Mouse (Mus musculus) inflammation-experienced regulatory T-cells, adult 6 months (primary cell): Measurements from ENCODE around the gene Tmem229b. TPM values are rescaled to one million over a fixed set of nuclear protein-coding genes. Genes with fewer than 3 reads are reported as not detected.
A peak's percentile ranks its signal among the peaks of the same experiment; 100 is the strongest.
"Not testable (repeated sequence)": the region's sequence is repeated elsewhere in the genome, so short reads cannot be mapped to it uniquely, and the experiment has no call there.

Source experiments
- ATAC-seq: one replicate; pipeline ENCODE4 v1.8.0; 2017
- polyA plus RNA-seq, 3 experiments: library from polyadenylated mRNA; unstranded; fragments of 100-300 nt; shearing (Covaris generic); gene quantifications; one replicate each; pipeline ENCODE4 v1.2.1; 2017

Gene Tmem229b
- polyA plus RNA-seq, 3 experiments from 2014 or later: 29.6 to 43.9 (median 34.4) TPM

DNA sequence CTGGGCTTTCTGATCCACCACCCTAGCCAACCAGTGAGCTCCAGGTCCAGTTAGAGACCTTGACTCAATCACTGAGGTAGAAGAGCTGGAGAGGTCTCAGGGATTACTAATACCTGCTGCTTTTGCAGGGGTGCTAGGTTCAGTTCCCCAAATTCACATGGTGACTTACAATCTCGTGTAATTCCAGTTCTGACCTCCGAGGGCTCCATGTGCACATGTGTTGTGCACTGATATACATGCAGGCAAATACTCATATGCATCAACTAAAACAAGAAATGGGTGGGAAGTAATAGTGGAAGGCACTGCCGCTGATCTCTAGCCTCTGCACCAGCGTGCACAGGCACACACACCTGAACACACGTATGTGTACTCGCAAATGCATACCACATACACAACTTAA lies 60.3 kb downstream of the Tmem229b start:
- no peak for ATAC-seq

DNA sequence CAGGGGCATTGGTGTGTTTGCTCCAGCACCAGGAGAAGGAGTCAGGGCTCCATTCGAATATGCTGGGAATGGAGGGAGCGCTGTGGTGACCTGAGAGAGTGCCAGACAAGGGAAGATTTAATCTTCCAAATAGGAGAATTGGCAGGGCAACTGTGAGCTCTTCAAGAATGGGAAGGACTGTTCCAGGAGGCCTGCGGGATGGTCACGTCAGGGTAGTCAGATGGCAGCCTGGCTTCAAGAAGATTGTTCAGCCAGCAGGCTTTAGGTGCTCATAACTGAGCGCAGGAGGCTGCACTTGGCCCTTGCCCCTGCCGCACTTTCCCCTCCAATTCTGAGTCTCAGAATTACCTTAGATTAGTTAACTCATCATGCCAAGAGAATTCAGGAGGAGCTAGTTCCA lies 64.5 kb downstream of the Tmem229b start:
- ATAC-seq: no peak

DNA sequence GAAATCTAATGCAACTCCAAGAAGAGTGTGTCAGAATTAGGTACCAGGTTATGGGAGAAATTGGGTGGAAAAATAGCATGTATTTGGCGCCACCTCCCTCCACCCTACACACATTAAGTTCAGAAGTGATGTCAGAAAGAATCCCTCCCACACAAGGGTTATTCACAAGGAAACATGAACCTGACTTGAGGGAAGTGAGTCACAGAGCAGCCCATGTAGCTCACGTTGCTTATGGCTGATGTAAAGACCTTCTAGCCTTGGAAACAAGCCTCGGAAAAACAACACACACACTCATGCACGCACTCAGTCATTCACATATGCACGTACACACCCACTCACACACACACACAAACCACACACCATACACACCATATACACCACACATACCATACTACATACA lies 67.3 kb downstream of the Tmem229b start:
- ATAC-seq: no peak

DNA sequence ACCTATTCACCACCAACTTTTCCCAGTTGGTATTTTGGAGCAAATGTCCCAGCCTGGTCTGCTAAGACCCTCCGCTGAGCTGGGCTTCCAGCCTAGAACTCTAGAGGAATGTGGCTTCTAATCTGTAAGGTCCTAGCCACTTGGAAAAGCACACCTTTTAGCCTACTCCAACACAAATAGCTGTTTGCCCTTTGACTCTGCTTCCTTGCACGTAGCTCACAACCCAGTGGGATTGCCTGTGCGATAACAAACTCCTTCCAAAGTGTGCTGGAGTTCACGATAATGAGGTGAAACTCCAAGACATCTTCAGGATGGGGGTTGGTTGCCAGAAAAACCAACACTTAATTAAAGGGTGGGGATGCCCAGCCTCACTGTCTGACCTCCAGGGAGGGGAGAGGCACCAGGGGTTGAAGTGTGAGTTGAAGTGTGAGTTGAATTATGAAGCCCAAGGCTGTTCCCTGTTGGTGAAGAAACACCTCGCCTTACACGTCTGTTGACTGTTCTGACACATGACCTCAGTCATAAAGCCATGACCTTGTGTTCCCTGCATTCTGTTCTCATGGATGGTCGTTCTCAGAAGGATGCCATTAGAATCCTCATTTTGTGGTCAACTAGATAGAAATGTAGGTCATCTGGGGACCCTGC lies 67.9 kb downstream of the Tmem229b start:
- no peak for ATAC-seq

DNA sequence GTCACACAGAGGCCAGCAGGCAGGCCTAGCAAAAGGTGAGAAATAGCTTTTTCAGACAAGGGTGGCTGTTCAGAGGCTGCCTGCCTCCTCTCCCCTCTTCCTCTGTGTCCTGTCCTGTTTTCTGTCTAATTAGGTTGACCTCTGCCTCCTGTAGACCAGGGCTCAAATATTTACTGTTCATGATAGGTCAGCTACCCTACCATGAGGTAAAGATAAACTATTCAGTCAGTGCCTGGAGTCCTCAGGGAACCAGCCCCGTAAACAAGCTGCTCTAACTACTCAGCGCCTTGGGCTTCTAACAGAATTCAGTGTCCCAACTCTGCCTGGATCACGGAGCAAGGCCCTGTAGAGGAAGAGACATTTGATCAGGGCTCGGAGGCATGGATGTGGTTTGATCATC lies 70.9 kb downstream of the Tmem229b start:
- no peak for ATAC-seq

DNA sequence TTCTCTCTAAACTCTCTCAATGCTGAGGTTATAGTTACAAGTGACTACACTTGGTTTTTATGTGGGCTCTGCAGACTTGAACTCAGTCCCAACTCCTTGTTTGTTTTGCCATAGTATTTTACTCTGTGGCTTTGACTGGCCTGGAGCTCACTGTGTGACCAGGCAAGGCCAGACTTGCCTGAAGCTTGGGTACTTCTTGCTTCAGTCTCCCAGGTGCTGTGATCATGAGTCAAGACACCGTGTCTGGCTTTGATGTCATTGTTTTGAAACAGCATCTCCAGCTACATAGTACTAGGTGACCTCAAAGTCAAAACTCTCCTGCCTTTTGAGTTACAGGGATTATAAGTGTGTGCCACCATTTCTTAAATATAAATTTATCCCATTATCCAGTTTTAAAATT lies 77.5 kb downstream of the Tmem229b start:
- no peak for ATAC-seq

DNA sequence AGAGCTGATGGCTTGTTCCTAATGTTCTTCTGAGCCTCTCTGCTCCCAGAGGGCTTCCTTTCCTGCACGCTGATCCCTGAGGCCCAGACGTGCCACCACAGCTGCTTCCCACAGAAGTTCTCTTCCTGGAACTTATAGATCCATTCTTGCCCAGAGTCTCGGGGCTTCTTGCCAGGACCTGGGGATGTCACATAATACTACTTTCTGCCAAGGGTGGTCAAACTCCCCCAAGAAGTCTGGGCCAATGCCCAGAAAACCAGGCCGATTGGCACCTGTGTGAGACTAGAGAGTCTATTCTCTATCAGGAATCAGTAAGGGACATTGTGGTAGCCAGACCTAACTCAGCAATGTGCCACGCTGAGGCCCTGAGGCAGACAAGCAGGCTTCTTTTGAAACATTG lies 80.1 kb downstream of the Tmem229b start:
- ATAC-seq: no peak

DNA sequence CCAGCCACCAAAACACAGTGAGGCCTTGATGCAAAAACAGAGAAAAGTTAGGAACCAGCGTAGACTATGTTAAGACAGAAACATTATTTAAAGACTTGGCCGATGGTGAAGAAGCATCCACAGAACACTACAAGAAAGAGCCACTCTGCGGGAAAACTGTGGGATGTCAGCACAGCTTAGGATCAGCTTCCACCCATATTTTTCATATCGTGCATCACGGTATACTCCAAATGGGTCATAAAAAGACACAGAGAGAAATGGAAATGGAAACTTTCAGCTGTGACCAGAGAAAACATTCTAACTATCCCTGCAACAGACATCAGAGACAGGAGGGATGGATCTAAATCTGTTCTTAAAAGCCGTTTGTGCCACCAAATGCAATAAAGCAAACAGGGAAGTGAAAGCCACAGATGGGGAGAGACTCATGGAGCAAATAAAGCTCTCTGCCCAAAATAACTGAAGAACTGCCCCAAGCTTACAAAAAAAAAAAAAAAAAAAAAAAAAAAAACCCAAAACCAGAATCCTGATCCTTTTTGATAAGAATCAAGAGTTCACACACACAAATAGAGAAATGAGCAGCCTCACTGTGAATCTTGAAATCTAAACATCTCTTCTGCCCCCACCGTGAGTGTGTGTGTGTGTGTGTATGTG lies 83.8 kb downstream of the Tmem229b start:
- no peak for ATAC-seq

DNA sequence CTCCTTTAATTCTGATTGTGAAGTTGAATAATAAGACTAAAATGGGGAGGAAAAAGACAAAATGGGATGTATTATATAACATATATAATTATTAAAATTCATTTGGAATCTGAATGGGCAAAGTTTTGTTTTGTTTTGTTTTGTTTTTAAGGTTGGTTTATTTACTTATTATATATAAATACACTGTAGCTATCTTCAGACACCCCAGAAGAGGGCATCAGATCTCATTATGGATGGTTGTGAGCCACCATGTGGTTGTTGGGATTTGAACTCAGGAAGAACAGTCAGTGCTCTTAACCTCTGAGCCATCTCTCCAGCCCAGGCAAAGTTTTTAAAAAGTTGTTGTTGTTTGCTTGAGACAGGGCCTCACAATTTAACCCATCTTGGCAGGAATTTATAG lies 84.5 kb downstream of the Tmem229b start:
- ATAC-seq: not testable (repeated sequence)

DNA sequence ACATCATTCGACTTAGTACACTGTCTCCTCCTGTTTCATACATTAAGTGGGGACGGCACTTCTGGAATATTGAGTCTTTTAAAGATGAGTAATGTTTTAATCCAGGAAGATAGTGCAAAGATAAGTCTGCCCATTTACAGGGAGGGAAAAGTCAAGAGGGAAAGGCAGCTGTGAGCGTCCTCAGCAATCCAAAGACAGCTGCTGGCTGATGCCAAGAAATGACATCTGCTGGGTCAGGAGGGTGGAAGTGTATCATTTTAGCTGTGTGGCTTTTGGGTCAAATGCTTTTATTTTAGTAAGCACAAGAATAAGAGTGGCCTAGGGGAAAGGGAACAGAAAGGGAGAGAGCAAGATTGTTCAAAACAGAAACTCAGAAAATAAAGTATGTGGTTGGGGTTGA lies 85.4 kb downstream of the Tmem229b start:
- no peak for ATAC-seq

DNA sequence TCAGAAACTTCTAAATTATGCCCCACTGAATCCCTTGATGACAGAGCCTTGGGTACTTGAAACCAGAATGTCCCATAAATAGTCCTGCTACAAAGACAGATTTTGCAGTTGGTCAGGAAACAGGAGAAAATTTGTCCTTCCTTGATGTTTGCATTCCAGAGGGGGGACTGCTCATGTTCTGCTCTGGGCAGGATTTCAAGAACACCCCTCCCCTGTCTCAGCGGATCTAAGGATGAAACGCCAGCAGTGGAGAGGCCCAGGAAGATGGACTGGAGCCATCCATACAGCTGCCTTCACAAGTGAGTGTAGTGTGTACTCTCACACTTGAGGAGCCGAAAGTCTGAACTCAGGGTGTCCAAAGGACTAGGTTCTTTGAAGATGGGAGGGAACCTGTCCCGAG lies 86.0 kb downstream of the Tmem229b start:
- no peak for ATAC-seq

DNA sequence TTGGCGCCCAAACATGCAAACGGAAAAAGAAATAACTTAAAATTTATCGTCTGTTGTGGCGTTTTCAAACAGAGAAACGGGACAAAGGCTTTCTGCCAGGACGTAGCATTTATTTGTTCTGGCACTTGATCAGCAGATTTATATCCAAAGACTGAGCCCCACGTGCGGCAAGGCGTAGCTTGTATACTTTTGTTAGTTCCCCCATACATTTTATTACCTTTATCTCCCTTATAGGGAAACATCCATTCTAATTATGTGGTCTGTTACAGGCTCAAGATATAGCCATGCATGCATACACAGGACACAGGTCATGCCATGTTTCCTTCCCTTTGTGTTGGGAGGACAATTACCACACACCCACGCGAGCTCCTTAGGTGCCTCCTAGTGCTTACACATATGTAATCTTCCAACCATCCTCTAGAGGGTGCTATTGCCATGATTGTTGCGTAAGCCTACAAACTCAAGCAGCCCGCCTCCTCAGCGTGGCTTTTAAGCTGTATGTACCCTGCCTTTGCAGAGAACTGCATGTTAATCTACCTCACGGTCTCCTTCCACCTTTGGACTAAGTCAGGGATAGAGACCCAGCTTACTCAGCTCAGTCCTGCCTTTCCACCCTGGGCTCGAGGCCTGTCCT lies 88.2 kb downstream of the Tmem229b start:
- peak; percentile 94 for ATAC-seq

DNA sequence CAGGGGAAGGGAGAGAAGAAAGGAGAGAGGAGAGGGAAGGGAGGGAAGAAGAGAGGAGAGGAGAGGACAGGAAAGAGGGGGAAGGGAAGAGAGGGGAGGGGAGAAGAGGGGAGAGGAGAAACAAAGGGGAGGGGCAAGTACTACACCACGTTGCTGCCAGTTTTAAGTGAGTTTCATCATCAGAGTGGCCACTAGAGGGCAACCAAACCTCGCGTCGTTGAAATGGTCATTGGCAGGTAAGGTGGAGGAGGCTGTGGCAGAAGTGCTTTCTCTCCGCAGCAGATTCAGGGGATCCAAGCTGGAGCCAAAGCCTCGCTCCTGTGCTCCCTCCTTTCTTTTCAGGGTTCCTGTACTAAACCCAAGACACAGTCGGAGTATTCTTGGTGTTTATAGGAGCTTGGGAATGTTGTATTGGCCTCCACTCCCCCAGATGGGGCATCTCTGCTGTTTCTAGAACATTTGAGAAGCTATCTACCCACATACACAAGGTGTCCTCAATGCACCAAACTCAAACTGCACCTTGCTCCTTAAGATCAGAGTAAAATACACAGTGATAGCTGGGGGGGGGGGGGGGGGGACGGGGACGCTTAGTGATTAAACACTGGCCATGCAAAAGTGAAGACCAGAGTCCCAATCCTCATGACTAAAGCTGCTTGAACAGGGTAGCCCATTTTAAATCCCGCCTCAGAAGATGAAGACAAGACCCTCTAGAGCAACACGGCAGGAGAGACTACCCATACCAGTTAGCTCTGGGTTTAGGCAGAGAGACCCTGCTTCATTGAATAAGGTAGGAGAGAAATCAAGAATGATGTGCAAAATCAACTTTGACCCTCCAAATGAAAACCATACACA lies 89.0 kb downstream of the Tmem229b start:
- peak; percentile 77 for ATAC-seq

DNA sequence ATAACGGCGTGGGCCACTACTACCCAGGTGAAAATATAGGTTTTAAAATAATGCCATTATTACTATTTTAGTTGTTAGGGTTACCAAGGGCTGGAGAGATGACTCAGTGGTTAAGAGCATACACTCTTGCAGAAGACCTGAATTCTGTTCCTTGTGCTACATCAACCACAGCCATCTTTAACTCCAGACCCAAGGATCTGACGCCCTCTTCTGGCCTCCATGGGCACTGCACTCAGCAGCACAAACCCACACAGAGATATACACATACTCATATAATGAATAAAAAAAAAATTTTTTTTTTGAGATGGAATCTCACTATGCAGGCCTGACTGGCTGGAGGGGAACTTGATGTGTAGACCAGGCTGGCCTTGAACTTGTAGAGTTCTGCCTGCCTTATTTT lies 91.1 kb downstream of the Tmem229b start:
- ATAC-seq: no peak

DNA sequence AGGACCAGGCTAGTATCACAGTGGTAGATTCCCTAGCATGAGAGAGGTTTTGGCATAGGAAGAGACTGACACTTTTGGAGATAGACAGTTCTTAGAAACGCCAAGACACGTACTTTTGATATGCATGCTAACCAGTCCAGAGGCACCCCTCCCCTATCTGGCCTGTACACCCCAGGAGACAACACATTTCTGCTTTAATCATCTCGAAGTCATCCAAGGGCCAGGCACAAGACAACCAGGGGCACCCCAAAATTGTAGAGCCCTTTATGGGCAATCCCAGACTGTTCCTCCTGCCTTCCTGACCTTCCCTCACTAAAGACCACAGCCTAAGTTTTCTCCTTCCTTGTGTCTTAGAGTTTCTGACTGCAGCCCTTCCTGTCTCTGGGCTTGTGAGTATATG lies 91.9 kb downstream of the Tmem229b start:
- ATAC-seq: no peak

DNA sequence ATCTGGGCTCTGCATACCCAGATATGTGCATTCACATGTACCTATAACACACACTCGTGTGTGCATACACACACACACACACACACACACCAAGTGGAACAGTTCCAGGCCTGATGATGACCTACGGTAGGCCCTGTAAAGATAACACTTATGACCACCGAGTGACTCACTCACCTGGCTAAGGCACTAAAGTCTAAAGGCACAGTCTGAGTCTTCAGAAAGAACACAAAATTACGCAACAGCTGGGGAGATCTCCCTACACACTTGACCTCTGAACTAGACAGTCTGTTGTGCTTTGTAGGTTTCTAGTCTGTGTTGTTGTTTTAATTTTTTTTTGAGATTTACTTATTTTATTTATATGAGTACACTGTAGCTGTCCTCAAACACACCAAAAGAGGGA lies 93.0 kb downstream of the Tmem229b start:
- no peak for ATAC-seq

Other genes with a start within 250 kb of the Tmem229b start
- 100 to 1,000 TPM; 197 to 235 (median 223) TPM for gene Atp6v1d, start 146.0 kb downstream of the Tmem229b start, polyA plus RNA-seq
- gene Eif2s1, start 145.8 kb downstream of the Tmem229b start, polyA plus RNA-seq: 100 to 1,000 TPM; 172 to 284 (median 198) TPM
- gene Plek2, start 100.7 kb downstream of the Tmem229b start, polyA plus RNA-seq: under 1 TPM in 2 of 3 experiments, not detected in 1; 0.35 to 0.45 TPM
- under 1 TPM; 0.07 to 0.14 (median 0.09) TPM for gene Plekhh1, start 21.5 kb upstream of the Tmem229b start, polyA plus RNA-seq
- gene Pigh, start 82.0 kb upstream of the Tmem229b start, polyA plus RNA-seq: 10 to 100 TPM; 24.0 to 33.4 (median 31.1) TPM
- under 1 TPM in 1 of 3 experiments, not detected in 2; 0.26 TPM for gene Arg2, start 123.2 kb upstream of the Tmem229b start, polyA plus RNA-seq
- gene Vti1b, start 165.0 kb upstream of the Tmem229b start, polyA plus RNA-seq: 10 to 100 TPM; 47.1 to 75.0 (median 63.3) TPM
- 10 to 100 TPM; 16.9 to 22.4 (median 18.0) TPM for gene Rdh11, start 184.7 kb upstream of the Tmem229b start, polyA plus RNA-seq
- gene Rdh12, start 201.3 kb upstream of the Tmem229b start, polyA plus RNA-seq: 10 to 100 TPM; 12.7 to 13.8 (median 13.2) TPM